Mouse (Mus musculus) spleen, adult 2 months (tissue): ENCODE results near the gene Rasgrp2. TPM values are rescaled to one million over a fixed set of nuclear protein-coding genes. Genes with fewer than 3 reads are reported as not detected.

Experiments used
- DNase-seq, 2 experiments: peaks; one replicate each; pipeline versions ENCODE4 v3.0.0 to v3.0.0-alpha.2; 2012 to 2021; ENCODE audit warnings: low spot score in 2 of 2, low read depth in 1 of 2
- H3K27ac ChIP-seq: fragments of 200-500 bp; 2 replicates; pipeline ENCODE4 v1.5.1; 2012; ENCODE audit warnings: low read length, inconsistent platforms; ENCODE audit not compliant: insufficient read depth
- H3K27me3 ChIP-seq: fragments of 200-500 bp; 2 replicates; pipeline ENCODE4 v1.6.1; 2012; ENCODE audit warnings: mild to moderate bottlenecking, moderate library complexity, low read length, inconsistent platforms; ENCODE audit not compliant: control insufficient read depth, insufficient read depth
- H3K36me3 ChIP-seq: fragments of 200-500 bp; 2 replicates; pipeline ENCODE4 v1.6.1; 2012; ENCODE audit warnings: mild to moderate bottlenecking, low read length, inconsistent platforms; ENCODE audit not compliant: control insufficient read depth, insufficient read depth
- H3K4me1 ChIP-seq: fragments of 200-500 bp; 2 replicates; pipeline ENCODE4 v1.6.1; 2011; ENCODE audit warnings: inconsistent platforms; ENCODE audit not compliant: control insufficient read depth, insufficient read depth, insufficient read length
- H3K4me3 ChIP-seq: fragments of 200-500 bp; 2 replicates; pipeline ENCODE4 v1.5.1; 2011; ENCODE audit warnings: mild to moderate bottlenecking, inconsistent platforms; ENCODE audit not compliant: insufficient read depth, insufficient read length; ENCODE audit errors: extremely low read depth
- CTCF ChIP-seq: fragments of 200-500 bp; IDR thresholded peaks from 2 replicates; pipeline ENCODE4 v1.5.1; 2011; ENCODE audit warnings: mild to moderate bottlenecking, inconsistent platforms; ENCODE audit not compliant: insufficient read depth, insufficient read length, insufficient replicate concordance; ENCODE audit errors: extremely low read depth
- POLR2A ChIP-seq: fragments of 200-500 bp; IDR thresholded peaks from 2 replicates; pipeline ENCODE4 v1.6.1; 2011; ENCODE audit warnings: low read depth, low read length, inconsistent platforms
- WGBS: fragments of 180-500 bp; shearing (Covaris S2); methylation state at CpG from one replicate; pipeline ENCODE4 v1.1.7; 2018; 5-methylcytosine and 5-hydroxymethylcytosine counted together
- polyA plus RNA-seq: library from polyadenylated mRNA; depleted of rRNA; stranded (reverse); fragments of >200 nt; gene quantifications from 2 replicates; pipeline ENCODE4 v1.2.3, GENCODE M21; 2012

The Rasgrp2 gene
- polyA plus RNA-seq, 1 experiment = 681 TPM

DNA sequence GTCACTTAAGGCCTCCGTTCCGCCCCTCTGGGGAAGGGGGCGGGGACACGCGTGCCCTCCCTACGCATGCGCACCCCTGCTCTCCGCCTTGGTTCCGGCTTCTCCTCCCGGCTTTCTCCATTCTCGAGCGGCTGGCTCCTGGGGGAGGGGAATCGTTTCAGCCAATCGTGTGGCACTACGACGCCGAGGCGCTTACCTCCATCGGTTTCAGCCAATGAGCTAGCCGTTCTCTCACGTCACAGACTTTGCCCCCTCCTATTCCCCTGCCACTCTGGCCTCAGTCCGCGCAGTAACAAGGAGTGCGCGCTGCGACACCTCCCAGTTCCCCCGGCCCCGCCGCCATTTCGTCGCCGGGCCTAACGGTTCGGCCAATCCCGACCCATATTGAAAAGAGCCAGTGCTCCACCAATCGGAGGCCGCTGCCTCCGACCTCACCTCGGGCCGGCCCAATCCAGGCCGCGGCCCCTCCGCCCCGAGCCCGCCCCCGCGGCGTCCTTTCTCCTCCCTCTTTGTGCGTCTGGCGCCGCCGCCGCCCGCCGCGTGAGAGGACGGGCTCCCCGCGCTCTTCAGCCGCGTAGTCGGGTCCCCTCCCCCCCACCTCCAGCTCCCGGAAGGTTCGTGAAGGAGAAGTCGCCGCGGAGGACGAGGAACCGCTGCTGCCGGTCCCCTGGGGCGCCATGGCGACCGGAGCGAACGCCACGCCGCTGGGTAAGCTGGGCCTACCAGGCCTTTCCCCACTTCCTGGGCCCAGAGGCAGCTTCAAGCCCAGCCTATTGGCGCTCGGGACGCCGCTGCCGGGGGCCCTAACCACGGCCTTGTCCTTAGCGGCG, 35.5 kb upstream of the Rasgrp2 start, which contains the start of gene Sf1:
Sf1 (plus strand) TSS at position 280 of the 830 bp plus-strand sequence.
- WGBS = 1% methylated on average over 83 of the region's 85 CpGs
- Histone ChIP-seq H3K4me3 (peak within 1 kb of the TSS; percentile 92), H3K27me3 (no peaks in the 10 kb centered on the region), H3K4me1 (peaks cover 4% of the 10 kb centered on the region; the same call in 1 of the 2 replicates), H3K36me3 (peaks cover 30% of the 10 kb centered on the region), H3K27ac (peak within 1 kb of the TSS; percentile 99)
- DNase-seq = peak; percentile 100
- TF ChIP-seq POLR2A (peak; percentile 51), CTCF (no peak)

DNA sequence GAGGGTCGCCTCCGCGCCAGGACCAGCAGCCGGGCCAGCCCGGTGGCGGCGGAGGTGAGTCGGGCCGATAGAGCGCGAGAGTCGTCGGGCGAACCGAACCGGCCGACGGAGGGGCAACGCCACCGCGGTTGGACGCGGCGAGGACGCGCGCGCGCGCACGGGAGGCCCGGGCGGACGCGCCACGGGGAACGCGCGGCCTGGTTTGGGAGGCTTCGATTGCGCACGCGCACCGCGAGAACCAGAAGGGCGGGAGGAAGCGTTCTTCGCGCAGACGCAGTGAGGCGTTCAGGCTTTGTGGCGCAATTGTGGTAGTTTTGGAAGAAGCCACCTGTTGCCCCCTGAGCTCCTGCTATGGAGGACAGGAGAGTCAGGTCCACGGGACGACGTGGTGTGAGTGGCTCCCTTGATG, 34.8 kb upstream of the Rasgrp2 start:
- H3K4me3 ChIP-seq = peak overlapping the region; percentile 92
- peaks cover 33% of the 10 kb centered on the region for H3K36me3 ChIP-seq
- peaks cover 4% of the 10 kb centered on the region; the same call in 1 of the 2 replicates for H3K4me1 ChIP-seq
- WGBS = under 1% methylated on average over 55 of the region's 55 CpGs
- TF ChIP-seq CTCF (no peak), POLR2A (peak; percentile 49)
- DNase-seq = peak; percentile 84 to 90
- peak overlapping the region; percentile 99 for H3K27ac ChIP-seq
- no peaks in the 10 kb centered on the region for H3K27me3 ChIP-seq

DNA sequence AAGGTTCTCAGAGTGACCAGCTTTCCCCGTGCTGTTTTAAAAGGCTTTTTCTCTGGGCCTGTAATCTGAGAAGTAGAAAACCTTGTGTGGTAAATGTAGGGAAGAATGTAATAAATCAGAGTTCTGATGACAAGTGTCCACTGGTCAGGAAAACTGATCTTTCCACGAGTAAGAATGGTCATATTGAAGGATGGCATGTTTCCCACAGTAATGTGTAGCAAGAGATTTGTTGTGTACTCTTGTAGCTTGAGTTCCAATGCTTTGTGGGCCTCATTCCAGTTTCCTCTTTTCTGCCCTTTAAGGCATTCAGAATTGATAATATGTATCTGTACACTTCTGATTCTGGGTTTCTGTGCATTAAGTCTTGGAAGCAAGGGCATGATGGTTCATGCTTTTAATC, 34.3 kb upstream of the Rasgrp2 start:
- Histone ChIP-seq H3K4me3 (peak overlapping the region; percentile 92), H3K27me3 (no peaks in the 10 kb centered on the region), H3K27ac (peak overlapping the region; percentile 99; the same call in 1 of the 2 replicates), H3K36me3 (peaks cover 37% of the 10 kb centered on the region), H3K4me1 (peaks cover 4% of the 10 kb centered on the region; the same call in 1 of the 2 replicates)
- WGBS = 0% methylated on average over 2 of the region's 2 CpGs
- DNase-seq = no peak
- TF ChIP-seq POLR2A (no peak), CTCF (no peak)

DNA sequence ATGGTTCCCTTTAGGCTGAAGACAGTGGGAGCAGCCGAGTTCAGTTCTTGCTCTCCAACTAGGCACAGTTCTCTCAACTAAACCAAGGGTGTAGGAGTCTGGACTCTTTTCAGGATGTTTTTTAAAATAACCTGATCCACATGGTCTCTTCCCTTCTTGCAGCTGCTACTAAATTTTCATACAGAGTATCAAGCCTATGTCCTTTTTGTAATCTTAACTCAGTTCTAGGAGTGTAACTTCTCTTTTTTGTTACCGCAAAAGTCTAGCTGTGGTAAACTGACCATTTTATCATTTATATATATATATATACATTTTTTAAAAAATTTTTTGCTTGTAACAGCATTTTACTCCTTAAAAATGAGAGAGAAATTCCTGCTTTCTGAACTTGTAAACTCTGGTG, 29.0 kb upstream of the Rasgrp2 start:
- Histone ChIP-seq H3K27ac (no peak overlapping the region), H3K36me3 (peaks cover 80% of the 10 kb centered on the region), H3K4me3 (no peak overlapping the region), H3K27me3 (no peaks in the 10 kb centered on the region), H3K4me1 (peaks cover 6% of the 10 kb centered on the region)
- DNase-seq = no peak
- WGBS = 55% methylated on average over 2 of the region's 2 CpGs
- TF ChIP-seq POLR2A (no peak), CTCF (no peak)

DNA sequence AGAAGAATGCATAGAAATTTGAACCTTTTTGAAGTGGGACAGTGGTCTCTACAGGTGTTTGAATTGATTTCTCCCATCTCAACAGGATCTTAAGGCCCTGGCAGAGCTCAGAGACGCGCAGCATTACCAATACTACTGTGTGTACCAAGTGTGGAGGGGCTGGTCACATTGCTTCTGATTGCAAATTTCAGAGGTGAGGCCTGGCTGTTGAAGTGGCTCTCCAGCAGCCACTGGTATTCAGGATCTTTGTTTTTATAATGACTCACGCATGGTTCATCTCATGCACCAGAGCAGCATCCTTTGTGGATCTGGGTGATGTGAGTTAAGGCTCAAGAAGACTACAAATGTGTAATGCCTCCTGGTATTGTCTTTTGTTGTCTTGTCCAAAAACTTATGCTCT, 26.7 kb upstream of the Rasgrp2 start:
- WGBS = 97% methylated on average over 3 of the region's 3 CpGs
- no peaks in the 10 kb centered on the region for H3K27me3 ChIP-seq
- H3K27ac ChIP-seq = no peak overlapping the region
- no peak overlapping the region for H3K4me3 ChIP-seq
- TF ChIP-seq CTCF = no peak
- no peak for TF ChIP-seq POLR2A
- DNase-seq = no peak
- peaks cover 2% of the 10 kb centered on the region; the same call in 1 of the 2 replicates for H3K4me1 ChIP-seq
- H3K36me3 ChIP-seq = peaks cover 85% of the 10 kb centered on the region

DNA sequence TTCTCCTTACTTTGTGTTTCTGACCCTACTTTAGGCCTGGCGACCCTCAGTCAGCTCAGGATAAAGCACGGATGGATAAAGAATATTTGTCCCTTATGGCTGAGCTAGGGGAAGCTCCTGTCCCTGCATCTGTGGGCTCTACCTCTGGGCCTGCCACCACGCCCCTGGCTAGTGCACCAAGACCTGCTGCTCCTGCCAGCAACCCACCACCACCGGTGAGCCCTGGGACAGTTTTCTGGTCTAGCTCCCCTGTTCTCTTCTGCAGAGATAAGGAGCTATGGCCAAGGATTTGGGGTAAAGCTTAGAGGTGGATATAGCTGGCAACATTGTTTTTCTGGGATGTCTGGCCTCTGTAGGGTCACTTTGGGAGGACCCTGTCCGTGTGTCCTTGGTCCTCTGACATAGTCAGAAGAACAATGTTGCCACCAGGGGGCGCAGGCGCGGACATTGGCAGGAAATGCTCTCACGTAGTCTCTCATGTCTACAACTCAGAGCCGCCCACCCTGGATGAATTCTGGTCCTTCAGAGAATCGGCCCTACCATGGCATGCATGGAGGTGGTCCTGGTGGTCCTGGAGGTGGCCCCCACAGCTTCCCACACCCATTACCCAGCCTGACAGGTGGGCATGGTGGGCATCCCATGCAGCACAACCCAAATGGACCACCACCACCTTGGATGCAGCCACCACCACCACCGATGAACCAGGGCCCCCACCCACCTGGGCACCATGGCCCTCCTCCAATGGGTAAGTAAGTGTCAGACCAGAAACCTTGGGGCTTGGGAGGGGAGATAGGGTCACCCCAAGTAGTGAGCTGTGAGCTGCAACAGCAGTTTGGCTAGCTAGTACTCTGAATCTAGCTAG, 25.4 kb upstream of the Rasgrp2 start:
- Histone ChIP-seq H3K4me1 (peaks cover 2% of the 10 kb centered on the region; the same call in 1 of the 2 replicates), H3K27me3 (no peaks in the 10 kb centered on the region), H3K4me3 (no peak overlapping the region), H3K36me3 (peaks cover 82% of the 10 kb centered on the region), H3K27ac (no peak overlapping the region)
- TF ChIP-seq CTCF (peak; percentile 85), POLR2A (no peak)
- 43% methylated on average over 12 of the region's 12 CpGs for WGBS
- DNase-seq = peak; percentile 59 to 82

DNA sequence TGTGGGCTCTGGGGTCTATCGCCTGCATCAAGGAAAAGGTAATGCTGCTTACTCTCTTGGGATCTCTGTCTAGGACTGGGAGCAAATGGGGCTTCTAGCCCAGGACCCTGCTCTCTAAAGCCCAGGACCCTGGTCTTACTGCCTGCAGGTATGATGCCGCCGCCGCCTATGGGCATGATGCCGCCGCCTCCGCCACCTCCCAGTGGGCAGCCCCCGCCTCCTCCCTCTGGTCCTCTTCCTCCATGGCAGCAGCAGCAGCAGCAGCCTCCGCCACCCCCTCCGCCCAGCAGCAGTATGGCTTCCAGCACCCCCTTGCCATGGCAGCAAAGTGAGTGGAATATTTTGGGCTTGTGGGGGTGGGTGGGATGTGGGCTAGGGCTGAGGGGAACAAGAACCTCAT, 24.6 kb upstream of the Rasgrp2 start:
- Histone ChIP-seq H3K27me3 (no peaks in the 10 kb centered on the region), H3K36me3 (peaks cover 80% of the 10 kb centered on the region), H3K4me1 (peaks cover 2% of the 10 kb centered on the region; the same call in 1 of the 2 replicates), H3K27ac (no peak overlapping the region), H3K4me3 (no peak overlapping the region)
- no peak for TF ChIP-seq CTCF
- no peak for TF ChIP-seq POLR2A
- no peak for DNase-seq
- WGBS = 97% methylated on average over 10 of the region's 10 CpGs
